Mouse (Mus musculus): ENCODE data around the gene Nrxn2. TPM values are rescaled to one million over a fixed set of nuclear protein-coding genes. Genes with fewer than 3 reads are reported as not detected.

The Nrxn2 gene
- total and polyA plus RNA-seq, 3 experiments = 0.03 to 0.16 TPM; not detected in 1

DNA sequence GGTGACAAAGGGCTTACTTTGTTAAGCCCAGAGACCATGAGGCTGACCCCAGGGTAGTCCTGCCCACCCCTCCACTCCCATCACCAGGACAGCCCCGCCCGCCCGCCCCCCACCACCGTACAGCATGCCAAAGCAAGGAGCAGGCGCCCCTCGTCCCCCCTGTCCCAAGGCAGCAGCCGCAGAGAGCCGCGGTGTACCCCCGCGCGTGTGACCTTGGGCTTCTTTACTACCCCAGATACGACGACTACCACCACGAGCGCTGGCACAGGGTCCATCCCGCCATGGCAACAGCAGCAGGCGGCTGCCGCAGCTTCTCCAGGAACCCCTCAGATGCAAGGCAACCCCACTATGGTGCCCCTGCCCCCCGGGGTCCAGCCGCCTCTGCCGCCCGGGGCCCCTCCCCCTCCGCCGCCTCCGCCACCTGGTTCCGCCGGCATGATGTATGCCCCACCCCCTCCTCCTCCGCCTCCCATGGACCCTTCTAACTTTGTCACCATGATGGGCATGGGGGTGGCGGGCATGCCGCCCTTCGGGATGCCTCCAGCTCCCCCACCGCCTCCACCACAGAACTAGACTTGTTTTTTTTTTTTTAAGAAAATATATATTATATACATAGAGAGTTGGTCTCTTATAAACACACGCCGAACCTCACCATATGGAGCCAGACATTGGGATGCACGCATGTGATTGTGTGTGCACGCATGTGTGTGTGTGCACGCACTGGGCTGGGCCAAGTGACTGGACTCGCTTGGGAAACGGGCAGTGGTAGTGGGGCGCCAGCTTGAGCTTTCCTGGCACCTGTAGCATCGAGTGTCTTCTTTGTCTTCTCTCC, 42.9 kb upstream of the Nrxn2 start:
- peaks cover 98% of the 10 kb centered on the region for H3K36me3 ChIP-seq (replicated peaks)
- DNase-seq (ENCODE audit: low spot score) = no peak
- H3K9me3 ChIP-seq (replicated peaks) = no peaks in the 10 kb centered on the region
- TF ChIP-seq POLR2AphosphoS5 (IDR thresholded peaks at IDR 0.05; ENCODE audit: insufficient replicate concordance, low read depth, low read length) (no peak), GATA2 (IDR thresholded peaks at IDR 0.05; ENCODE audit: borderline replicate concordance, low read depth, low read length) (no peak)
- no peak for ATAC-seq (ENCODE audit: extremely low read depth, insufficient number of reproducible peaks, low FRiP score, poor library complexity, severe bottlenecking)
- no peaks in the 10 kb centered on the region for H3K27me3 ChIP-seq (ENCODE audit: insufficient read depth, low read length)
- H3K4me1 ChIP-seq (ENCODE audit: insufficient read depth, low read depth, low read length) = peaks cover 63% of the 10 kb centered on the region
- H3K4me3 ChIP-seq (ENCODE audit: low read depth, low read length) = no peak overlapping the region

DNA sequence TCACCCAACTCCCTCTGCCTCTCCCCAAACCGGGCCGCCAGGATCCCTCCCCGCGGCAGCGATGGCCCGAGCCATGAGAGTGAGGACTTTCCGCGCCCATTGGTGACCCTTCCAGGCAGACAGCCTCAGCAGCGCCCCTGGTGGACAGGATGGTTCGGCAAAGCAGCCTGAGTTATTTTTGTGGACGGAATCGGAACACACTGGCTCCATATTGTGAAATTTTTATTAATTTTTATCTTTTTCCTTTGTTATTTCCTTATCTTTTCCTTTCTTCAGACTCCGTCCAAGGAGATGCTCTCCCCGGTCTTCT, 42.3 kb upstream of the Nrxn2 start:
- no peaks in the 10 kb centered on the region for H3K9me3 ChIP-seq (replicated peaks)

DNA sequence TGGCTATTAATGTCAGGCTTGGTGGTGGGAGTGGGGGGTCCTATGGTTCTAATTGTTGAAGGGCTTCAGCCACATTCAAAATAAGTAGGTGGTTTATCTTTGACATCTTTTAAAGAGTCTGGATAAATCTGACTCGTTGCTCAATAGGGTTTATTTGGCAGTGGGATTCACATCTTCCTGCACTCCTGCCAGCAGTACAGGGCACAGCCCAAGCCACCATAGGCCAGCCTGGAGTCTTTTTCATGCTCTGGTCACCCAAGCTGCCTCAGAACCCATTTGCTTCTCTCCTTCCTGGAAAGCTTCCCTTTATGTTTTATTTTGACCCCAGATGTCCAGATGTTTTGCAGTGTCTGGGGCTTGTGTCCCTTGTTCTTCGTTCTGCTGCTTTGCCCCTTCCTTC, 41.9 kb upstream of the Nrxn2 start:
- TF ChIP-seq GATA1 (IDR thresholded peaks at IDR 0.05; ENCODE audit: borderline replicate concordance, low read length) (no peak), POLR2AphosphoS5 (IDR thresholded peaks at IDR 0.05; ENCODE audit: insufficient replicate concordance, low read depth, low read length) (no peak), TAL1 (conservative IDR thresholded peaks at IDR 0.05; ENCODE audit: low read depth, low read length) (no peak), GATA2 (IDR thresholded peaks at IDR 0.05; ENCODE audit: borderline replicate concordance, low read depth, low read length) (no peak), CTCF (IDR thresholded peaks at IDR 0.05; ENCODE audit: low read depth, low read length) (no peak)
- ATAC-seq (ENCODE audit: extremely low read depth, insufficient number of reproducible peaks, low FRiP score, poor library complexity, severe bottlenecking) = no peak
- H3K36me3 ChIP-seq (replicated peaks) = peaks cover 95% of the 10 kb centered on the region
- no peaks in the 10 kb centered on the region for H3K27me3 ChIP-seq (ENCODE audit: insufficient read depth, low read length)
- peaks cover 53% of the 10 kb centered on the region for H3K4me1 ChIP-seq (ENCODE audit: insufficient read depth, low read depth, low read length)
- no peaks in the 10 kb centered on the region for H3K9me3 ChIP-seq (replicated peaks)
- no peak for DNase-seq (ENCODE audit: low spot score)
- H3K4me3 ChIP-seq (ENCODE audit: low read depth, low read length) = no peak overlapping the region

More for the DNA sequence above, 42.3 kb upstream of the Nrxn2 start:
- H3K4me3 ChIP-seq (ENCODE audit: low read depth, low read length) = no peak overlapping the region
- peaks cover 57% of the 10 kb centered on the region for H3K4me1 ChIP-seq (ENCODE audit: insufficient read depth, low read depth, low read length)
- ATAC-seq (ENCODE audit: extremely low read depth, insufficient number of reproducible peaks, low FRiP score, poor library complexity, severe bottlenecking) = no peak
- no peaks in the 10 kb centered on the region for H3K27me3 ChIP-seq (ENCODE audit: insufficient read depth, low read length)
- TF ChIP-seq TAL1 (conservative IDR thresholded peaks at IDR 0.05; ENCODE audit: low read depth, low read length) (no peak), CTCF (IDR thresholded peaks at IDR 0.05; ENCODE audit: low read depth, low read length) (0 out of 2 replicates have a peak, but pooled peaks have one; percentile 35)
- peaks cover 98% of the 10 kb centered on the region for H3K36me3 ChIP-seq (replicated peaks)
- no peak for DNase-seq (ENCODE audit: low spot score)

DNA sequence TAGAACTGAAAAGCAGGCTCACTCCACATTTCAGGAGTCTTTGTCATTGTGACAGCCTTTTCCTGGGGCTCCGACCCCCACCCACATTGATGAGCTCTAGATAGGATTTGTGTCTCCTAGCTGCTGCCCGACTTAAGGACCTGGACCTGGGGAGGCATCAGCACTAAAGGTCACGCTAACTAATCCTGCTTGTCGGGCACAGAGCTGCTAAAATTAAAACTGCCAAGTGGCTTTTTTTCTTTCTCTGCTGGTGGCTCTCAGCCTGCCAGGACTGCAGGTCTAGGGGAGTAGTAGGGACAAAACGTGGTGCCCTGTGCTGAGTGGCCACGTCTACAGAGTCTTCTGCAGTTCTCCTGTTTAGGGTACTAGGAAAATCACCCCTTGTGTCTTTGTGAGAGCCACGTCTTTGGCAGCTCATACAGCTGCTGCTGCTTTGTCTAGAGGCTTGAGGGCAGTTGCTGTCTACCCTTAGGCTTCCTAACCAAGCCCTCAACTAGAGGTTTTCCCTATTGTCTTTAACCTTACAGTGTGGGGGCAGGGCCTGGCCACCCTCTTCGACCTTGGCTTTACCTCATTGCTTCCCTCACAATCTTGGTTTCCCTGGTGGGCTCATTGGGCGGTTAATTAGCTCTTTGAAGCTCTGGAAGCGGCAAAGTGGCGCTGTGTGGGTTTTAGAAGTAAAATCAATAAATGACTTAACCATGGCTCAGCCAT, 41.0 kb upstream of the Nrxn2 start:
- H3K9me3 ChIP-seq (replicated peaks) = no peaks in the 10 kb centered on the region
- H3K36me3 ChIP-seq (replicated peaks) = peaks cover 86% of the 10 kb centered on the region
- no peak overlapping the region for H3K4me3 ChIP-seq (ENCODE audit: low read depth, low read length)
- H3K4me1 ChIP-seq (ENCODE audit: insufficient read depth, low read depth, low read length) = peaks cover 45% of the 10 kb centered on the region
- no peak for TF ChIP-seq CTCF (IDR thresholded peaks at IDR 0.05; ENCODE audit: low read depth, low read length)
- no peaks in the 10 kb centered on the region for H3K27me3 ChIP-seq (ENCODE audit: insufficient read depth, low read length)
- ATAC-seq (ENCODE audit: extremely low read depth, insufficient number of reproducible peaks, low FRiP score, poor library complexity, severe bottlenecking) (no peak), DNase-seq (ENCODE audit: low spot score) (no peak)

DNA sequence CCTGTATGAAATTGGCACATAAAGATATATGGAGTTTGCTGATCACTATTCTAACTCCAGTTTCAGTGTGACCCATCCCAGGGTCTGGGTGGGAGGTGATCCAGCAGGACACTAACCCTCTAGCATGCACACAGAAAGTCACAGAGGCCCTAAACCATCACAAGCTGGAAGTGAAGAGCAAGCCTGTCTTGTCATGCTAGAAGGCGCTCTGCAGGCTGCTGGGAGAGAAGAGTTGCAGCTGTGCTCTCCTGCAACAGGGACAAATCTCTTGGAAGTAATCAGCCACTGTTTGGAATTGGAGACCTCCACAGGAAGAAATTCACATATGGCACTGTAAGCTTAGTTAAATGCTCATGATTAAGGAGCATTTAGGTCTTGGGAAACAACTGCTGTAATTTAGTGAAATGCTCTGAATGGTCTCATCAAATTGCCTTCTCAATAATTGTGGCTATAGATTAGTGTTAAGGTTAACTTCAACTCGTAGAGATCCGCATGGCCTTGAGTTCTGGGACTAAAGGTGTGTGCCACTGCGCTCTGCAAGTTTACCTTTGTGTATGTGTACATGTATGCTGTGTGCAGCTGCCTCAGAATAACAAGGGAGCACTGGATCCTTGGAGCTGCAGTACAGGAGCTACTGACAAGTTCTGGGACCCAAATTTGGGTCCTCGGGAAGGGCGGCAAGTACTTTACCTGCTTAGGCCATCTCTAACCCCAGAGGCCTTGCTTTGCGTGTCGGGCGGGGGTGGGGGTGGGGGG, 37.9 kb upstream of the Nrxn2 start:
- Histone ChIP-seq H3K4me3 (ENCODE audit: low read depth, low read length) (no peak overlapping the region), H3K9me3 (replicated peaks) (no peaks in the 10 kb centered on the region), H3K27me3 (ENCODE audit: insufficient read depth, low read length) (peaks cover 15% of the 10 kb centered on the region; the same call in 1 of the 2 replicates), H3K36me3 (replicated peaks) (peaks cover 55% of the 10 kb centered on the region), H3K4me1 (ENCODE audit: insufficient read depth, low read depth, low read length) (peaks cover 25% of the 10 kb centered on the region)
- TF ChIP-seq TAL1 (conservative IDR thresholded peaks at IDR 0.05; ENCODE audit: low read depth, low read length) (no peak), CTCF (IDR thresholded peaks at IDR 0.05; ENCODE audit: low read depth, low read length) (no peak), GATA2 (IDR thresholded peaks at IDR 0.05; ENCODE audit: borderline replicate concordance, low read depth, low read length) (no peak), POLR2AphosphoS5 (IDR thresholded peaks at IDR 0.05; ENCODE audit: insufficient replicate concordance, low read depth, low read length) (peak; percentile 41; the same call in 1 of the 2 replicates), GATA1 (IDR thresholded peaks at IDR 0.05; ENCODE audit: borderline replicate concordance, low read length) (no peak)
- DNase-seq (ENCODE audit: low spot score) (no peak), ATAC-seq (ENCODE audit: extremely low read depth, insufficient number of reproducible peaks, low FRiP score, poor library complexity, severe bottlenecking) (no peak)

DNA sequence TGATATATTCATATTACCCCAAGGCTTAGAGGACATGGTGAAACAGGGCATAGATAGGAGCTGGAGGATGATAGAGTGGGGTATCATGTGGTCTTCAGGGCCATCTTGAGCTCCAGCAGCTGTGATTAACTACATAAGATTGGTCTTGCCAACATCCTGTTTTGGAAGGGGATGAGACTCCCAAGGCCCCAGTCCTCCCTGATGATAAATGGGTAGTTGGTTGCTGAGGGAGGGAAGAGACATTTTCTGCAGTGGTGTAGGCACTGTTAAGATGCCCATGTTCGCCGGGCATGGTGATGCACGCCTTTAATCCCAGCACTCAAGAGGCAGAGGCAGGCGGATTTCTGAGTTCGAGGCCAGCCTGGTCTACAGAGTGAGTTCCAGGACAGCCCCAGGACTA, 37.3 kb upstream of the Nrxn2 start:
- H3K9me3 ChIP-seq (replicated peaks) = no peaks in the 10 kb centered on the region
- peaks cover 19% of the 10 kb centered on the region; the same call in 1 of the 2 replicates for H3K27me3 ChIP-seq (ENCODE audit: insufficient read depth, low read length)
- TF ChIP-seq GATA2 (IDR thresholded peaks at IDR 0.05; ENCODE audit: borderline replicate concordance, low read depth, low read length) (no peak), TAL1 (conservative IDR thresholded peaks at IDR 0.05; ENCODE audit: low read depth, low read length) (no peak), GATA1 (IDR thresholded peaks at IDR 0.05; ENCODE audit: borderline replicate concordance, low read length) (no peak), POLR2AphosphoS5 (IDR thresholded peaks at IDR 0.05; ENCODE audit: insufficient replicate concordance, low read depth, low read length) (no peak), CTCF (IDR thresholded peaks at IDR 0.05; ENCODE audit: low read depth, low read length) (no peak)
- H3K36me3 ChIP-seq (replicated peaks) = peaks cover 49% of the 10 kb centered on the region
- H3K4me3 ChIP-seq (ENCODE audit: low read depth, low read length) = no peak overlapping the region
- peaks cover 23% of the 10 kb centered on the region for H3K4me1 ChIP-seq (ENCODE audit: insufficient read depth, low read depth, low read length)
- ATAC-seq (ENCODE audit: extremely low read depth, insufficient number of reproducible peaks, low FRiP score, poor library complexity, severe bottlenecking) (no peak), DNase-seq (ENCODE audit: low spot score) (no peak)

All from G1E (cell line).